8 mouse cellular contexts compared by ENCODE assay signal in genomic region chr2:62654519-62655338, GRCm38 (mm10). TPM values are rescaled to one million over a fixed set of nuclear protein-coding genes. Genes with fewer than 3 reads are reported as not detected.
DNase-seq lines count a peak whose midpoint lies in the region; ATAC-seq and TF ChIP-seq lines count a peak whose summit lies in the region.

No protein-coding gene starts in this region.

- H3K27me3 ChIP-seq in midbrain, embryonic 11.5 days (ENCODE audit: control insufficient read depth, insufficient read depth, low read length) = no peaks in the 10 kb centered on the region
- no peaks in the 10 kb centered on the region for H3K27me3 ChIP-seq in midbrain, embryonic 10.5 days (ENCODE audit: low read depth, poor library complexity, severe bottlenecking)
- no peaks in the 10 kb centered on the region for H3K27me3 ChIP-seq in midbrain, postnatal 0 days (ENCODE audit: insufficient read depth, low read length)

- no peaks in the 10 kb centered on the region for H3K4me1 ChIP-seq in midbrain, embryonic 11.5 days (ENCODE audit: control insufficient read depth, insufficient read depth, low read length)
- H3K4me1 ChIP-seq in midbrain, embryonic 10.5 days = no peaks in the 10 kb centered on the region
- H3K4me1 ChIP-seq in midbrain, postnatal 0 days (ENCODE audit: insufficient read depth, low read length) = no peaks in the 10 kb centered on the region

- intact Hi-C loops in left cerebral cortex, postnatal 36 days (cut with DNase I) = loop anchor here (5.0 kb wide), 1 partner anchor 798 kb away; no protein-coding TSS in a partner anchor

- TF ChIP-seq CTCF in brain, embryonic 14.5 days (IDR thresholded peaks at IDR 0.05; ENCODE audit: borderline replicate concordance, extremely low read depth, insufficient read depth, insufficient read length) = peak; percentile 60; the same call in 1 of the 2 replicates
- peak; percentile 84 for TF ChIP-seq CTCF in midbrain, postnatal 0 days (IDR thresholded peaks at IDR 0.05)

- peak; percentile 85 for ATAC-seq in midbrain, embryonic 11.5 days (ENCODE audit: low FRiP score)
- peak; percentile 100 for ATAC-seq in frontal cortex, adult (ENCODE audit: low TSS enrichment)
- ATAC-seq in midbrain, postnatal 0 days (ENCODE audit: low FRiP score) = peak; percentile 77

- H3K27ac ChIP-seq in midbrain, embryonic 11.5 days (ENCODE audit: low read depth, low read length) = no peak overlapping the region
- no peak overlapping the region for H3K27ac ChIP-seq in midbrain, embryonic 10.5 days (replicated peaks)
- no peak overlapping the region for H3K27ac ChIP-seq in midbrain, postnatal 0 days (ENCODE audit: low read depth, low read length)

- no peak overlapping the region for H3K4me3 ChIP-seq in midbrain, embryonic 11.5 days (ENCODE audit: low read depth, low read length)
- H3K4me3 ChIP-seq in midbrain, embryonic 10.5 days = no peak overlapping the region
- no peak overlapping the region for H3K4me3 ChIP-seq in midbrain, postnatal 0 days (ENCODE audit: low read depth, low read length)

- no peak for TF ChIP-seq POLR2A in brain, embryonic 14.5 days (IDR thresholded peaks at IDR 0.05; ENCODE audit: borderline replicate concordance, extremely low read depth, insufficient read depth, insufficient read length, poor library complexity, severe bottlenecking)

- no peaks in the 10 kb centered on the region for H3K9me3 ChIP-seq in midbrain, embryonic 11.5 days (ENCODE audit: control insufficient read depth, low read length)
- H3K9me3 ChIP-seq in midbrain, embryonic 10.5 days (replicated peaks) = no peaks in the 10 kb centered on the region
- H3K9me3 ChIP-seq in midbrain, postnatal 0 days (ENCODE audit: low read length) = no peaks in the 10 kb centered on the region

- peak; percentile 89 for DNase-seq in midbrain, embryonic 11.5 days (ENCODE audit: low spot score, missing footprints)
- no peak for DNase-seq in midbrain, embryonic 10.5 days (ENCODE audit: low spot score)
- peak; percentile 90 for DNase-seq in brain, embryonic 14.5 days (ENCODE audit: low read depth)
- DNase-seq in kidney, adult 11 months = peak; percentile 43
- DNase-seq in left cerebral cortex, postnatal 36 days (ENCODE audit: low spot score in 2 of 2) = peak; percentile 39 to 67
- DNase-seq in midbrain, postnatal 0 days (ENCODE audit: low spot score) = peak; percentile 87
- DNase-seq in testis, postnatal 10 days (ENCODE audit: low spot score) = peak; percentile 69

- WGBS in midbrain, embryonic 11.5 days = 53% methylated on average over 7 of the region's 7 CpGs
- 54% methylated on average over 7 of the region's 7 CpGs for WGBS in midbrain, embryonic 10.5 days
- WGBS in midbrain, postnatal 0 days = 46% methylated on average over 7 of the region's 7 CpGs

- H3K4me2 ChIP-seq in midbrain, embryonic 11.5 days = no peak overlapping the region
- no peak overlapping the region for H3K4me2 ChIP-seq in midbrain, postnatal 0 days (ENCODE audit: low read depth, low read length, poor library complexity, severe bottlenecking)

- H3K36me3 ChIP-seq in midbrain, embryonic 11.5 days (ENCODE audit: control insufficient read depth, insufficient read depth, low read length) = no peaks in the 10 kb centered on the region
- H3K36me3 ChIP-seq in midbrain, embryonic 10.5 days = no peaks in the 10 kb centered on the region
- H3K36me3 ChIP-seq in midbrain, postnatal 0 days (ENCODE audit: insufficient read depth, low read length) = no peaks in the 10 kb centered on the region

- no peak overlapping the region for H3K9ac ChIP-seq in midbrain, embryonic 11.5 days (ENCODE audit: low read length)
- no peak overlapping the region for H3K9ac ChIP-seq in midbrain, postnatal 0 days (replicated peaks; ENCODE audit: low read length, poor library complexity, severe bottlenecking)

RNA-seq across cellular contexts. Expression of gene Ifih1, which starts 8.7 kb away (rescaled TPM):
- polyA plus RNA-seq in midbrain, embryonic 11.5 days (2014; fragmentation: Nextera tagmentation; extraction: Ambion mirVana) = 0.93 and 1.3 TPM in 2 replicates
- 0.43 and 0.93 TPM in 2 replicates for polyA plus RNA-seq in midbrain, embryonic 10.5 days (2016; fragmentation: Nextera tagmentation; extraction: Ambion mirVana)
- polyA plus RNA-seq in brain, embryonic 14.5 days (2012; rRNA removed) = 0.40 and 0.72 TPM in 2 replicates
- 1 to 10 TPM; 3.2 to 3.5 TPM for total RNA-seq in left cerebral cortex, postnatal 36 days (2021)
- 1.2 and 2.7 TPM in 2 replicates for total RNA-seq in midbrain, postnatal 0 days (2014; rRNA removed)
- polyA plus RNA-seq in midbrain, postnatal 0 days (2015; fragmentation: Nextera tagmentation; extraction: Ambion mirVana) = 1.3 and 1.9 TPM in 2 replicates

RNA-seq across cellular contexts. Expression of gene Gca, which starts 9.4 kb away (rescaled TPM):
- 1.8 and 2.2 TPM in 2 replicates for polyA plus RNA-seq in midbrain, embryonic 11.5 days (2014; fragmentation: Nextera tagmentation; extraction: Ambion mirVana)
- polyA plus RNA-seq in midbrain, embryonic 10.5 days (2016; fragmentation: Nextera tagmentation; extraction: Ambion mirVana) = 1.5 and 2.0 TPM in 2 replicates
- 5.3 and 7.1 TPM in 2 replicates for polyA plus RNA-seq in brain, embryonic 14.5 days (2012; rRNA removed)
- total RNA-seq in left cerebral cortex, postnatal 36 days (2021) = 10 to 100 TPM; 15.5 to 24.5 TPM
- total RNA-seq in midbrain, postnatal 0 days (2014; rRNA removed) = 1.2 and 1.6 TPM in 2 replicates
- polyA plus RNA-seq in midbrain, postnatal 0 days (2015; fragmentation: Nextera tagmentation; extraction: Ambion mirVana) = 3.1 and 3.6 TPM in 2 replicates
